Mouse (Mus musculus) mesoderm, embryonic 11.5 days (tissue): ENCODE results near the gene Sycp2.
A peak's percentile ranks its signal among the peaks of the same experiment; 100 is the strongest.

Source experiments
- DNase-seq: peaks from one replicate; pipeline ENCODE4 v3.0.0-alpha.2; 2012; ENCODE audit warnings: low read depth, low spot score

Sycp2 gene

GRCm38 (mm10) chr2:178303453-178304187 is 103.9 kb downstream of the Sycp2 start:
- DNase-seq = peak; percentile 71
